Mouse (Mus musculus) Muller cell, postnatal 12 days (primary cell): ENCODE measurements around the gene Tusc2.
A peak's percentile ranks its signal among the peaks of the same experiment; 100 is the strongest.
"Not testable (repeated sequence)": the region's sequence is repeated elsewhere in the genome, so short reads cannot be mapped to it uniquely, and the experiment has no call there.

Source experiments
- DNase-seq: peaks from one replicate; pipeline ENCODE4 v3.0.0-alpha.2; 2015; ENCODE audit errors: inconsistent ontology term

Gene Tusc2

GRCm38 (mm10) chr9:107568331-107569261 lies 5.5 kb downstream of the Tusc2 start:
- DNase-seq: peak; percentile 93

GRCm38 (mm10) chr9:107569270-107569669 lies 6.2 kb downstream of the Tusc2 start:
- DNase-seq: no peak

GRCm38 (mm10) chr9:107570016-107570415 lies 7.0 kb downstream of the Tusc2 start:
- no peak for DNase-seq

- DNase-seq: no peak
Measured at GRCm38 (mm10) chr9:107570845-107571244, 7.8 kb downstream of the Tusc2 start.

GRCm38 (mm10) chr9:107571534-107572326 lies 8.7 kb downstream of the Tusc2 start:
- no peak for DNase-seq

GRCm38 (mm10) chr9:107572327-107572662 lies 9.2 kb downstream of the Tusc2 start:
- no peak for DNase-seq

GRCm38 (mm10) chr9:107573774-107574173 lies 10.7 kb downstream of the Tusc2 start:
- DNase-seq: not testable (repeated sequence)

GRCm38 (mm10) chr9:107575579-107576356 lies 12.7 kb downstream of the Tusc2 start:
- DNase-seq: no peak

GRCm38 (mm10) chr9:107576357-107577107 lies 13.5 kb downstream of the Tusc2 start, which contains the start of gene Hyal1:
TSS of gene Hyal1 (plus strand) at chr9:107576927.
- DNase-seq: peak; percentile 92

- DNase-seq: no peak
Measured at GRCm38 (mm10) chr9:107577871-107578270, 14.8 kb downstream of the Tusc2 start.

- DNase-seq: no peak
Measured at GRCm38 (mm10) chr9:107578587-107578986, 15.5 kb downstream of the Tusc2 start, which contains the start of gene Naa80. TSS of gene Naa80 (plus strand) at chr9:107578887.

GRCm38 (mm10) chr9:107579023-107579900 lies 16.2 kb downstream of the Tusc2 start:
- peak; percentile 86 for DNase-seq

- DNase-seq: peak; percentile 90
Measured at GRCm38 (mm10) chr9:107580501-107581317, 17.7 kb downstream of the Tusc2 start, which contains the start of gene Hyal3. TSS of gene Hyal3 (plus strand) at chr9:107580818.

GRCm38 (mm10) chr9:107581584-107581983 lies 18.5 kb downstream of the Tusc2 start:
- no peak for DNase-seq

GRCm38 (mm10) chr9:107582509-107583062 lies 19.5 kb downstream of the Tusc2 start:
- DNase-seq: no peak

- DNase-seq: no peak
Measured at GRCm38 (mm10) chr9:107583174-107583573, 20.1 kb downstream of the Tusc2 start.

GRCm38 (mm10) chr9:107586504-107586903 lies 23.4 kb downstream of the Tusc2 start:
- DNase-seq: no peak

GRCm38 (mm10) chr9:107586974-107587832 lies 24.1 kb downstream of the Tusc2 start, which contains the start of gene Ifrd2:
TSS of gene Ifrd2 (plus strand) at chr9:107587642.
- DNase-seq: peak; percentile 98
